Mouse (Mus musculus) liver, embryonic 14.5 days (tissue): ENCODE data around the gene Baz2b. TPM values are rescaled to one million over a fixed set of nuclear protein-coding genes. Genes with fewer than 3 reads are reported as not detected.

Experiments
- ATAC-seq: fragments of 200-750 bp; cut with Nextera tagmentation; 2 replicates; pipeline ENCODE4 v1.8.0; 2017; ENCODE audit warnings: moderate number of reproducible peaks, mild to moderate bottlenecking, moderate library complexity; ENCODE audit not compliant: insufficient read depth
- DNase-seq, 3 experiments: peaks; one replicate each; pipeline ENCODE4 v3.0.0-alpha.2; 2012 to 2013; ENCODE audit warnings: low read depth in 3 of 3, low spot score in 3 of 3
- H3K27ac ChIP-seq: fragments of 300-500 bp; sonication (generic); 2 replicates; pipeline ENCODE4 v1.5.1; 2014; ENCODE audit warnings: moderate library complexity, mild to moderate bottlenecking, control low read depth, inconsistent platforms
- H3K27me3 ChIP-seq: fragments of 300-500 bp; sonication (generic); 2 replicates; pipeline ENCODE4 v1.6.1; 2014; ENCODE audit warnings: mild to moderate bottlenecking, low read length, moderate library complexity; ENCODE audit not compliant: control insufficient read depth, insufficient read depth
- H3K36me3 ChIP-seq: fragments of 300-500 bp; sonication (generic); replicated peaks from 2 replicates; pipeline ENCODE4 v1.6.1; 2014; ENCODE audit warnings: low read depth; ENCODE audit not compliant: control insufficient read depth, insufficient read depth
- H3K4me1 ChIP-seq, 2 experiments: fragments of 200-500 bp in 1 of 2; fragments of 300-500 bp in 1 of 2; sonication (generic) in 1 of 2; replicated peaks; 2 replicates each; pipeline ENCODE4 v1.6.1; 2012 to 2014; ENCODE audit warnings: antibody characterized with exemption in 1 of 2, inconsistent platforms in 1 of 2, low read length in 1 of 2; ENCODE audit not compliant: control insufficient read depth in 2 of 2, insufficient read depth in 2 of 2
- H3K4me2 ChIP-seq: fragments of 300-500 bp; sonication (generic); 2 replicates; pipeline ENCODE4 v1.6.1; 2014; ENCODE audit warnings: low read depth, mild to moderate bottlenecking, control low read depth, moderate library complexity
- H3K4me3 ChIP-seq, 2 experiments: fragments of 200-500 bp in 1 of 2; fragments of 300-500 bp in 1 of 2; sonication (generic) in 1 of 2; 2 replicates each; pipeline ENCODE4 v1.5.1; 2012 to 2014; ENCODE audit warnings: low read depth in 2 of 2, low read length in 2 of 2, mild to moderate bottlenecking in 2 of 2, control low read depth in 1 of 2, inconsistent platforms in 1 of 2, moderate library complexity in 1 of 2; ENCODE audit not compliant: insufficient read depth in 1 of 2
- H3K9ac ChIP-seq: fragments of 300-500 bp; sonication (generic); replicated peaks from 2 replicates; pipeline ENCODE4 v1.6.1; 2014; ENCODE audit warnings: mild to moderate bottlenecking, control low read depth, moderate library complexity
- H3K9me3 ChIP-seq: fragments of 300-500 bp; sonication (generic); 2 replicates; pipeline ENCODE4 v1.6.1; 2016; ENCODE audit warnings: low read length, mixed read lengths; ENCODE audit not compliant: control insufficient read depth
- CTCF ChIP-seq: IDR thresholded peaks from 2 replicates; pipeline ENCODE4 v1.5.1; 2016; ENCODE audit warnings: antibody characterized with exemption, low read depth, control low read depth
- EP300 ChIP-seq: IDR thresholded peaks from 2 replicates; pipeline ENCODE4 v1.6.1; 2016; ENCODE audit warnings: antibody characterized with exemption, low read depth
- WGBS: fragments of 180-500 bp; shearing (Covaris S2); extraction: QIAGEN DNeasy Blood & Tissue Kit; methylation state at CpG from one replicate; pipeline ENCODE4 v1.1.7; 2014; ENCODE audit not compliant: insufficient replicate concordance; 5-methylcytosine and 5-hydroxymethylcytosine counted together
- polyA plus RNA-seq, 2 experiments: library from polyadenylated mRNA; depleted of rRNA in 1 of 2; stranded (reverse) in 1 of 2; unstranded in 1 of 2; fragments of >200 nt; fragmentation: Nextera tagmentation in 1 of 2; extraction: Ambion mirVana in 1 of 2; gene quantifications; 2 replicates each; pipeline versions ENCODE4 v1.2.1 to v1.2.3; 2012 to 2014

Baz2b gene
- polyA plus RNA-seq, 2 experiments: 9.1 to 11.0 TPM

DNA sequence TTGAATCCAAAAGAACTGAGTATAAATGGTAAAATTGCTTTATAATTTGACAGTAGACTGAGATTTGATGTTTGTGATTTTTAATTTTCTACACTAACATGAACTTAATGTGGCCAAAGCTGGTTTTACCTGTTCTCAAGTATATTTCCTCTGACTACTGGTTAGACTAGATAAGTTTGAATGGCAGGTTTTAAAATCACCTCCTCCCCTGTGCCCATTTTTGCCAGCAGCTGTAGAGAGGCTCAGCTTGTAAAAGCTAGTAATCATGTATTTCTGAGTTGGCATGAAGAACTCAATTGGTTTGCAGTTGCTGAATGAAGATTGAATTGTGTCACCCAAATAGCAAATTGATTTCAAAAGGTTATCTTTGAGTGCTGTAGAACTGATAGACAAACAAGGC is 2.8 kb upstream of the Baz2b start:
- no peak for TF ChIP-seq EP300
- no peak for TF ChIP-seq CTCF
- Histone ChIP-seq H3K9ac (no peak overlapping the region), H3K4me3 (no peak overlapping the region), H3K9me3 (no peaks in the 10 kb centered on the region), H3K4me2 (no peak overlapping the region), H3K27ac (no peak overlapping the region), H3K27me3 (no peaks in the 10 kb centered on the region), H3K4me1 (peaks cover 16 to 39% of the 10 kb centered on the region in 2 experiments), H3K36me3 (peaks cover 2% of the 10 kb centered on the region; the same call in 1 of the 2 replicates)
- ATAC-seq: no peak
- no peak for DNase-seq

GRCm38 (mm10) chr2:60210821-60211220 is 1.2 kb upstream of the Baz2b start:
- no peaks in the 10 kb centered on the region for H3K27me3 ChIP-seq
- peaks cover 16 to 36% of the 10 kb centered on the region in 2 experiments for H3K4me1 ChIP-seq
- H3K9me3 ChIP-seq: no peaks in the 10 kb centered on the region
- no peak for DNase-seq
- H3K36me3 ChIP-seq: peaks cover 6% of the 10 kb centered on the region
- no peak for TF ChIP-seq EP300
- no peak for TF ChIP-seq CTCF
- H3K9ac ChIP-seq: peak overlapping the region; percentile 95
- peak overlapping the region; percentile 86 for H3K4me2 ChIP-seq
- H3K27ac ChIP-seq: peak overlapping the region; percentile 19
- WGBS: 16% methylated on average over 5 of the region's 5 CpGs
- H3K4me3 ChIP-seq: peak overlapping the region; percentile 79 to 80
- no peak for ATAC-seq

DNA sequence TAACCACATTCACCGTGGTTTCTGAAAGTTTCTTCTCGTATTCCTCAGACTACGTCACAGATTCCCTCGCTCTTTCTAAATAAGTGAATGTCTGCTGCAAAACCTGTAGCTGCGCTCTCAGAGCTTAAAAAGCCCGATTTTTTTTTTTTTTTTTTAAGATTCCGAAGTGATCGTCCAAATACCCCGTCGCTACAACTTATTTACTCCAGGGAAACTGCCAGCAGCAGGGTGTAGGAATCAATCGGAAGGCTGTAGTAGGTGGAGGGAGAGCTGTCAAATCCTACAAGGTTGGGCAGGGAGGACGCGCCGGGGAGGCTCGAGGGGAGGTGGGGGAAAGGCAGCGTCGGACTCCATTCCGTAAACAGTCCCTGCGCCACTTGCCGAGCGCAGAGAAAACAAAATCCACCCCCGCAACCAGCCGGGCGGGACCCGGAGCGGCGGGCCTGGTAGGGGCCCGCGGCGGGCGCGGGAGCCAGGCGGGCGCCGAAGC is 472 bp downstream of the Baz2b start:
- Histone ChIP-seq H3K9ac (peak overlapping the region; percentile 95), H3K27ac (peak overlapping the region; percentile 69), H3K4me1 (peaks cover 16 to 29% of the 10 kb centered on the region in 2 experiments), H3K4me2 (peak overlapping the region; percentile 88), H3K4me3 (peak overlapping the region; percentile 80 to 96), H3K27me3 (no peaks in the 10 kb centered on the region), H3K36me3 (peaks cover 11% of the 10 kb centered on the region), H3K9me3 (no peaks in the 10 kb centered on the region)
- no peak for TF ChIP-seq CTCF
- no peak for TF ChIP-seq EP300
- WGBS: under 1% methylated on average over 29 of the region's 35 CpGs
- DNase-seq: peak in 2 of 3 experiments; percentile 28 to 38
- peak; percentile 66 for ATAC-seq

- ATAC-seq (no peak), DNase-seq (no peak)
- Histone ChIP-seq H3K9ac (no peak overlapping the region), H3K4me1 (peaks cover 2 to 16% of the 10 kb centered on the region in 2 experiments), H3K36me3 (peaks cover 9% of the 10 kb centered on the region), H3K4me2 (no peak overlapping the region), H3K4me3 (no peak overlapping the region), H3K27me3 (no peaks in the 10 kb centered on the region), H3K9me3 (no peaks in the 10 kb centered on the region), H3K27ac (no peak overlapping the region)
- TF ChIP-seq CTCF (no peak), EP300 (no peak)
- WGBS: 62% methylated on average over 6 of the region's 6 CpGs
These were observed 3.8 kb downstream of the Baz2b start for GRCm38 (mm10) chr2:60205795-60206194.

GRCm38 (mm10) chr2:60204162-60204561 is 5.5 kb downstream of the Baz2b start:
- no peak overlapping the region for H3K4me2 ChIP-seq
- no peak overlapping the region for H3K27ac ChIP-seq
- no peak overlapping the region for H3K4me3 ChIP-seq
- ATAC-seq (peak; percentile 32; the same call in 1 of the 2 replicates), DNase-seq (no peak)
- WGBS: 23% methylated on average over 6 of the region's 6 CpGs
- no peaks in the 10 kb centered on the region for H3K9me3 ChIP-seq
- H3K36me3 ChIP-seq: peaks cover 9% of the 10 kb centered on the region
- TF ChIP-seq CTCF (no peak), EP300 (no peak)
- H3K4me1 ChIP-seq: peaks cover 0 to 15% of the 10 kb centered on the region in 2 experiments; a peak in 3 of 4 replicates
- no peak overlapping the region for H3K9ac ChIP-seq
- no peaks in the 10 kb centered on the region for H3K27me3 ChIP-seq
